Mouse (Mus musculus) hindbrain, embryonic 14.5 days (tissue): ENCODE measurements around the gene Bpgm. TPM values are rescaled to one million over a fixed set of nuclear protein-coding genes. Genes with fewer than 3 reads are reported as not detected.

Source experiments
- ATAC-seq: fragments of 200-750 bp; cut with Nextera tagmentation; 2 replicates; pipeline ENCODE4 v1.8.0; 2017; ENCODE audit warnings: moderate number of reproducible peaks, mild to moderate bottlenecking, moderate TSS enrichment, moderate library complexity; ENCODE audit not compliant: low FRiP score
- DNase-seq: peaks from one replicate; pipeline ENCODE4 v3.0.0-alpha.2; 2015; ENCODE audit warnings: low spot score
- H3K27ac ChIP-seq: fragments of 300-500 bp; sonication (generic); 2 replicates; pipeline ENCODE4 v1.5.1; 2014; ENCODE audit warnings: mild to moderate bottlenecking, moderate library complexity
- H3K27me3 ChIP-seq: fragments of 300-500 bp; sonication (generic); 2 replicates; pipeline ENCODE4 v1.6.1; 2014; ENCODE audit warnings: mild to moderate bottlenecking, low read length, mixed read lengths; ENCODE audit not compliant: control insufficient read depth, insufficient read depth
- H3K36me3 ChIP-seq: fragments of 300-500 bp; sonication (generic); replicated peaks from 2 replicates; pipeline ENCODE4 v1.6.1; 2014; ENCODE audit not compliant: control insufficient read depth, insufficient read depth
- H3K4me1 ChIP-seq: fragments of 300-500 bp; sonication (generic); replicated peaks from 2 replicates; pipeline ENCODE4 v1.6.1; 2014; ENCODE audit warnings: antibody characterized with exemption, low read length, mixed read lengths; ENCODE audit not compliant: control insufficient read depth, insufficient read depth
- H3K4me2 ChIP-seq: fragments of 300-500 bp; sonication (generic); replicated peaks from 2 replicates; pipeline ENCODE4 v1.6.1; 2014; ENCODE audit warnings: mild to moderate bottlenecking, moderate library complexity
- H3K4me3 ChIP-seq: fragments of 300-500 bp; sonication (generic); replicated peaks from 2 replicates; pipeline ENCODE4 v1.5.1; 2014; ENCODE audit warnings: mild to moderate bottlenecking, low read length
- H3K9ac ChIP-seq: fragments of 300-500 bp; sonication (generic); 2 replicates; pipeline ENCODE4 v1.6.1; 2014
- H3K9me3 ChIP-seq: fragments of 300-500 bp; sonication (generic); 2 replicates; pipeline ENCODE4 v1.6.1; 2016; ENCODE audit warnings: low read length; ENCODE audit not compliant: control insufficient read depth
- WGBS: fragments of 180-500 bp; shearing (Covaris S2); extraction: QIAGEN DNeasy Blood & Tissue Kit; methylation state at CpG from one replicate; pipeline ENCODE4 v1.1.7; 2014; 5-methylcytosine and 5-hydroxymethylcytosine counted together
- polyA plus RNA-seq: library from polyadenylated mRNA; unstranded; fragments of >200 nt; fragmentation: Nextera tagmentation; extraction: Ambion mirVana; gene quantifications from 2 replicates; pipeline ENCODE4 v1.2.1, GENCODE M21; 2014

The Bpgm gene
- polyA plus RNA-seq, 1 experiment from 2014 or later, result 85.2 TPM

GRCm38 (mm10) chr6:34519087-34519486, 43.1 kb downstream of the Bpgm start:
- Histone ChIP-seq H3K4me3 (no peak overlapping the region), H3K36me3 (no peaks in the 10 kb centered on the region), H3K4me2 (no peak overlapping the region), H3K9me3 (no peaks in the 10 kb centered on the region), H3K27me3 (no peaks in the 10 kb centered on the region), H3K9ac (no peak overlapping the region), H3K27ac (no peak overlapping the region), H3K4me1 (no peaks in the 10 kb centered on the region)
- 77% methylated on average over 1 of the region's 1 CpGs for WGBS
- ATAC-seq (no peak), DNase-seq (no peak)

- no peak overlapping the region for H3K4me2 ChIP-seq
- H3K27me3 ChIP-seq, result no peaks in the 10 kb centered on the region
- no peaks in the 10 kb centered on the region for H3K4me1 ChIP-seq
- no peak overlapping the region for H3K27ac ChIP-seq
- WGBS, result 80% methylated on average over 2 of the region's 2 CpGs
- no peaks in the 10 kb centered on the region for H3K9me3 ChIP-seq
- no peak for DNase-seq
- no peak for ATAC-seq
- no peak overlapping the region for H3K4me3 ChIP-seq
- no peak overlapping the region for H3K9ac ChIP-seq
- H3K36me3 ChIP-seq, result no peaks in the 10 kb centered on the region
Measured at GRCm38 (mm10) chr6:34520491-34520890, 44.5 kb downstream of the Bpgm start.

DNA sequence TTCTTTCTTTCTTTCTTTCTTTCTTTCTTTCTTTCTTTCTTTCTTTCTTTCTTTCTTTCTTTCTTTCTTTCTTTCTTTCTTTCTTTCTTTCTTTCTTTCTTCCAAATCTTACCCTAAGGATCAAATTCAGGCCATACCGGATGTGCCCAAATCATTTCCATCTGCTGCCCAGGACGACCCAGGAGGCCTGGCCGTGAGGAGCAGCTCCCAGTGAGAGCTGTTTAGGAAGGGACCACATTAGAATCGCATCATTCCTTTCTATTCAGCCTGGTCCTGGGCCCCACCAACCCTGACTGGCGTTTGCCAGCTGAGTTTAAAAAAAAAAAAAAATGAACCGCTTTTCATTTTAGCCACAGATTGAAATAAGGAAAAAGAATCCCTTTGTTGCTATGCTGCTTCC, 44.9 kb downstream of the Bpgm start:
- 40% methylated on average over 6 of the region's 6 CpGs for WGBS
- DNase-seq (no peak), ATAC-seq (no peak)
- Histone ChIP-seq H3K9me3 (no peaks in the 10 kb centered on the region), H3K4me1 (no peaks in the 10 kb centered on the region), H3K4me3 (no peak overlapping the region), H3K9ac (no peak overlapping the region), H3K4me2 (no peak overlapping the region), H3K27me3 (no peaks in the 10 kb centered on the region), H3K36me3 (no peaks in the 10 kb centered on the region), H3K27ac (no peak overlapping the region)

GRCm38 (mm10) chr6:34523476-34523875, 47.5 kb downstream of the Bpgm start:
- Histone ChIP-seq H3K4me2 (no peak overlapping the region), H3K27ac (no peak overlapping the region), H3K9ac (no peak overlapping the region), H3K9me3 (no peaks in the 10 kb centered on the region), H3K36me3 (no peaks in the 10 kb centered on the region), H3K27me3 (no peaks in the 10 kb centered on the region), H3K4me3 (no peak overlapping the region), H3K4me1 (no peaks in the 10 kb centered on the region)
- no peak for DNase-seq
- ATAC-seq, result no peak
- 70% methylated on average over 5 of the region's 5 CpGs for WGBS

DNA sequence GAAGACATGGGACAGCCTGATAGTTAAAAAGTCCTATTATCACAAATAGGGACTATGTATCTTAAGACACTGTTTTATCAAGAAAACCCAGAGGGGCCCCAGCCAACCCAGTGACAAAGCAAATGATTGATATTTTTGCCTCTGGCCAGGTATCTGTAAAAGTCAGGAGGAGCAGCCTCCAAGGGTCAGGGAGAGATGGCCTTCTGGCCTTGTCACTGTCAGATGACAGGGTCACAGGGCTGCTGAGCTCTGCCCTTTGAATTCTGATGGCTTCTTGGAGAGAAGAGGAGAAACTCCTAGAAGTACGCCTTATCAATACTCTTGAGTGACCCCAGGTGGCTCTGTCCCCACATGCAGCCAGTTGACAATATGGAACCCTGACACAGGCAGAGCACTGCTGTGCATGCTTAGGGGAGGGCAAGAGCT, 49.5 kb downstream of the Bpgm start:
- H3K9ac ChIP-seq, result no peak overlapping the region
- DNase-seq (no peak), ATAC-seq (no peak)
- no peaks in the 10 kb centered on the region for H3K36me3 ChIP-seq
- H3K9me3 ChIP-seq, result no peaks in the 10 kb centered on the region
- H3K4me2 ChIP-seq, result no peak overlapping the region
- H3K4me1 ChIP-seq, result no peaks in the 10 kb centered on the region
- H3K4me3 ChIP-seq, result no peak overlapping the region
- H3K27ac ChIP-seq, result no peak overlapping the region
- no peaks in the 10 kb centered on the region for H3K27me3 ChIP-seq
- WGBS, result 81% methylated on average over 1 of the region's 1 CpGs

DNA sequence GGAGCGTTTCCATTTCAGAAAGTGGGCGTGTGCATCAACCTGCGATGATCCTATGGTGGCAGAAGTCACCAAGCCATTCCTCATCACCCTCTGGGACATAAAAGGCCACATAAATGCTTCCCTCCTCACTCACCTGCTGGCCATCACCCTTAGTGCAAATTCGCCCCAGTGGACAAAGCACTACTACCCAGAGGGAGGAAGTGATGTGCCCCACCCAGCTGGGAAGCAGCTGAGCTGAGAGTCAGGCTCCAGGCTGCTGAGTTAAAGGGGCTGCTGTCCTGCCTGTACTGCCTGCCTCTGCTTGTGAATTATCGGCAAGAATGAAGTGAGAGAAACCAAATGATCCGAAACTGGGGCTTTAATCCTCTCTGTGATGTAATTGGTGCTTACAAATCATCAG, 49.9 kb downstream of the Bpgm start:
- WGBS, result 78% methylated on average over 6 of the region's 6 CpGs
- Histone ChIP-seq H3K27me3 (no peaks in the 10 kb centered on the region), H3K4me1 (no peaks in the 10 kb centered on the region), H3K4me2 (no peak overlapping the region), H3K36me3 (no peaks in the 10 kb centered on the region), H3K27ac (no peak overlapping the region), H3K4me3 (no peak overlapping the region), H3K9ac (no peak overlapping the region), H3K9me3 (no peaks in the 10 kb centered on the region)
- no peak for DNase-seq
- ATAC-seq, result no peak

- Histone ChIP-seq H3K9me3 (no peaks in the 10 kb centered on the region), H3K4me1 (no peaks in the 10 kb centered on the region), H3K4me2 (no peak overlapping the region), H3K36me3 (no peaks in the 10 kb centered on the region), H3K9ac (no peak overlapping the region), H3K4me3 (no peak overlapping the region), H3K27me3 (no peaks in the 10 kb centered on the region), H3K27ac (no peak overlapping the region)
- 93% methylated on average over 3 of the region's 3 CpGs for WGBS
- no peak for DNase-seq
- no peak for ATAC-seq
Measured at GRCm38 (mm10) chr6:34526389-34526788, 50.4 kb downstream of the Bpgm start.

DNA sequence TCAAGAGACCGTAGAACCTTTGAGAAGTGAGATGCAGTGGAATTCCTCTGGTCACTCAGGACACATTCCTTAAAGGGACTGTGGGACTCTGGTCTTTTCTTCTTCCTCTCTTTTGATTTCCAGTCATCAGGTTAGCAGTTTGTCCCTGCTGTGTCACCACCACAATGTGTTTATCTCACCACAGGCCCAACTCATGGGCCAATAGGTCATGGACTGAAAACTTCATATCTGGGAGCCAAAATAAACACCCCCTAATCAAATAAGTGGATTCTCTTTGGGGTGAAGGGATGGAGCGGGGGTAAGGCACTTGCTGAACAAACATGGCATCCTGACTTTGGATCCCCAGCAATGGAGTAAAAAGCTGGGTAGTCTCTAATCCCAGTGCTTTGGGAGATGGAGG, 52.1 kb downstream of the Bpgm start:
- DNase-seq, result no peak
- WGBS, result 86% methylated on average over 2 of the region's 2 CpGs
- no peak for ATAC-seq
- Histone ChIP-seq H3K36me3 (no peaks in the 10 kb centered on the region), H3K27me3 (no peaks in the 10 kb centered on the region), H3K9ac (no peak overlapping the region), H3K9me3 (no peaks in the 10 kb centered on the region), H3K4me2 (no peak overlapping the region), H3K4me3 (no peak overlapping the region), H3K4me1 (no peaks in the 10 kb centered on the region), H3K27ac (no peak overlapping the region)

- H3K4me1 ChIP-seq, result no peaks in the 10 kb centered on the region
- no peaks in the 10 kb centered on the region for H3K9me3 ChIP-seq
- H3K27me3 ChIP-seq, result no peaks in the 10 kb centered on the region
- no peak overlapping the region for H3K27ac ChIP-seq
- no peak overlapping the region for H3K9ac ChIP-seq
- H3K4me3 ChIP-seq, result no peak overlapping the region
- no peak overlapping the region for H3K4me2 ChIP-seq
- WGBS, result 85% methylated on average over 3 of the region's 3 CpGs
- H3K36me3 ChIP-seq, result no peaks in the 10 kb centered on the region
- ATAC-seq (no peak), DNase-seq (no peak)
Measured at GRCm38 (mm10) chr6:34529992-34530391, 54.0 kb downstream of the Bpgm start.

DNA sequence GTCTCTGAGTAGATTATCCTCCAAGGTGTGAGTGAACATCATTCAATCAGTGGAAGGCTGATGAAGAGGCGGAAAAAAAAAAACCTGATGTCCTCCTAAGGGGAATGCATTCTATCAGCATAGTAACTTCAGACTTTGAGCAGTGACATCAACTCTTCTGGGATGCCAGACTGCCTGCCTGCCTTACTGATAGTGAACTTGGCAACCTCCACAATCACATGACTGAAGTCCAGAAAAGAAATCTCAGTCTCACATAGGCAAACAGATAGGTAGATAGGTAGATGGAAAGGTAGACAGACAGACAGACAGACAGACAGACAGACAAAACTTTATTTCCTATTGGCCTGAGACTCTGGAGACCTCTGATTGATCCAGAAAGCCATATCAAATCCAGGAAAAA, 57.0 kb downstream of the Bpgm start:
- no peak overlapping the region for H3K9ac ChIP-seq
- DNase-seq, result no peak
- no peak overlapping the region for H3K4me3 ChIP-seq
- H3K4me2 ChIP-seq, result no peak overlapping the region
- no peak overlapping the region for H3K27ac ChIP-seq
- no peaks in the 10 kb centered on the region for H3K36me3 ChIP-seq
- no peaks in the 10 kb centered on the region for H3K4me1 ChIP-seq
- no peaks in the 10 kb centered on the region for H3K9me3 ChIP-seq
- WGBS, result 89% methylated on average over 1 of the region's 1 CpGs
- H3K27me3 ChIP-seq, result no peaks in the 10 kb centered on the region
- ATAC-seq, result no peak
